Mouse (Mus musculus) yolk sac, embryonic 10.5 days (tissue): ENCODE measurements around the gene Ifi205.

ENCODE experiments used
- DNase-seq: peaks from one replicate; pipeline ENCODE4 v3.0.0-alpha.2; 2017; ENCODE audit warnings: low spot score

Gene Ifi205

GRCm38 (mm10) chr1:173973111-173973510 is 58.5 kb downstream of the Ifi205 start:
- no peak for DNase-seq
